In genomic region chr1:19103316-19103715, GRCm38 (mm10) we compare ENCODE assay signal across 30 mouse cellular contexts. TPM values are rescaled to one million over a fixed set of nuclear protein-coding genes. Genes with fewer than 3 reads are reported as not detected.
DNase-seq lines count a peak whose midpoint lies in the region; ATAC-seq and TF ChIP-seq lines count a peak whose summit lies in the region.
"Had no signal": no experiment of that assay in that cellular context is flagged by ENCODE, and none has a peak within 500 bp of the region (broad histone marks: within the 10 kb centered on the region; RNA-seq: fewer than 3 reads in every experiment).

No protein-coding gene starts in this region.

- no peak for ATAC-seq in forebrain, embryonic 15.5 days (replicated peaks)
- ATAC-seq in forebrain, embryonic 11.5 days (replicated peaks; ENCODE audit: low FRiP score): no peak
- ATAC-seq in forebrain, postnatal 0 days: no peak
- ATAC-seq in midbrain, embryonic 14.5 days (ENCODE audit: low FRiP score, low TSS enrichment): no peak
- ATAC-seq: hindbrain, embryonic 16.5 days; liver, embryonic 12.5 days; liver, postnatal 0 days; lung, postnatal 0 days had no signal

- H3K36me3 ChIP-seq in forebrain, embryonic 15.5 days: no peaks in the 10 kb centered on the region
- no peaks in the 10 kb centered on the region for H3K36me3 ChIP-seq in forebrain, embryonic 11.5 days (ENCODE audit: control insufficient read depth, insufficient read depth, low read length)
- no peaks in the 10 kb centered on the region for H3K36me3 ChIP-seq in forebrain, postnatal 0 days (ENCODE audit: insufficient read depth)
- H3K36me3 ChIP-seq in midbrain, embryonic 14.5 days (ENCODE audit: control insufficient read depth, insufficient read depth, low read length): no peaks in the 10 kb centered on the region
- H3K36me3 ChIP-seq: liver, embryonic 12.5 days had no signal

- peaks cover 93% of the 10 kb centered on the region for H3K27me3 ChIP-seq in forebrain, embryonic 15.5 days
- H3K27me3 ChIP-seq in forebrain, embryonic 11.5 days (ENCODE audit: control insufficient read depth, insufficient read depth, low read length): peaks cover 92% of the 10 kb centered on the region
- H3K27me3 ChIP-seq in forebrain, postnatal 0 days (ENCODE audit: insufficient read depth, low read length): peaks cover 88% of the 10 kb centered on the region
- H3K27me3 ChIP-seq in midbrain, embryonic 14.5 days (ENCODE audit: control insufficient read depth, insufficient read depth, low read length): peaks cover 86% of the 10 kb centered on the region

- 0 out of 2 replicates have a peak overlapping the region, but pooled peaks have one; percentile 22 for H3K4me3 ChIP-seq in forebrain, embryonic 15.5 days
- no peak overlapping the region for H3K4me3 ChIP-seq in forebrain, embryonic 11.5 days (ENCODE audit: low read depth, low read length)
- 0 out of 2 replicates have a peak overlapping the region, but pooled peaks have one; percentile 13 for H3K4me3 ChIP-seq in forebrain, postnatal 0 days (ENCODE audit: low read depth, low read length)
- peak overlapping the region; percentile 39 for H3K4me3 ChIP-seq in midbrain, embryonic 14.5 days (replicated peaks; ENCODE audit: low read depth, low read length)
- H3K4me3 ChIP-seq: liver, embryonic 12.5 days; megakaryocyte, embryonic 14.5 days had no signal

- TF ChIP-seq CTCF in forebrain, postnatal 0 days (IDR thresholded peaks at IDR 0.05; ENCODE audit: low read depth): no peak

- H3K9me3 ChIP-seq in forebrain, embryonic 15.5 days: no peaks in the 10 kb centered on the region
- H3K9me3 ChIP-seq in forebrain, embryonic 11.5 days (ENCODE audit: control insufficient read depth, low read length): no peaks in the 10 kb centered on the region
- H3K9me3 ChIP-seq in forebrain, postnatal 0 days (ENCODE audit: low read length): no peaks in the 10 kb centered on the region
- no peaks in the 10 kb centered on the region for H3K9me3 ChIP-seq in midbrain, embryonic 14.5 days (ENCODE audit: control insufficient read depth, low read length)
- H3K9me3 ChIP-seq: liver, embryonic 12.5 days; megakaryocyte, embryonic 14.5 days had no signal

- H3K27ac ChIP-seq in forebrain, embryonic 15.5 days (replicated peaks): no peak overlapping the region
- no peak overlapping the region for H3K27ac ChIP-seq in forebrain, embryonic 11.5 days (ENCODE audit: low read depth, low read length)
- H3K27ac ChIP-seq in forebrain, postnatal 0 days (ENCODE audit: low read depth, low read length): no peak overlapping the region
- peak overlapping the region; percentile 91 for H3K27ac ChIP-seq in midbrain, embryonic 14.5 days (replicated peaks; ENCODE audit: low read depth, low read length)
- H3K27ac ChIP-seq: liver, embryonic 12.5 days had no signal

- H3K4me1 ChIP-seq in forebrain, embryonic 15.5 days: no peaks in the 10 kb centered on the region
- no peaks in the 10 kb centered on the region for H3K4me1 ChIP-seq in forebrain, embryonic 11.5 days (replicated peaks; ENCODE audit: control insufficient read depth, insufficient read depth, low read length)
- no peaks in the 10 kb centered on the region for H3K4me1 ChIP-seq in forebrain, postnatal 0 days (ENCODE audit: insufficient read depth)
- no peaks in the 10 kb centered on the region for H3K4me1 ChIP-seq in midbrain, embryonic 14.5 days (ENCODE audit: control insufficient read depth, insufficient read depth, low read length)
- H3K4me1 ChIP-seq: liver, embryonic 12.5 days; megakaryocyte, embryonic 14.5 days had no signal

- no peak for DNase-seq in forebrain, embryonic 11.5 days (ENCODE audit: low spot score)
- no peak for DNase-seq in forebrain, postnatal 0 days
- peak; percentile 51 for DNase-seq in midbrain, embryonic 14.5 days
- no peak for DNase-seq in embryo, embryonic 11 days
- DNase-seq in cerebellum, postnatal 36 days: no peak
- DNase-seq in frontal cortex, postnatal 14 days (ENCODE audit: low spot score in 2 of 2): no peak
- DNase-seq: adrenal gland, postnatal 14 days; cerebellum, adult 11-12 months; heart, postnatal 14 days; kidney, adult 18-20 months; kidney, postnatal 36 days; liver, postnatal 0 days; lung, postnatal 4 days; thymus, adult 2 months; thymus, postnatal 36 days had no signal

- H3K4me2 ChIP-seq in forebrain, embryonic 15.5 days (replicated peaks): no peak overlapping the region
- no peak overlapping the region for H3K4me2 ChIP-seq in forebrain, embryonic 11.5 days (ENCODE audit: low read depth, low read length, severe bottlenecking)
- H3K4me2 ChIP-seq in forebrain, postnatal 0 days (ENCODE audit: low read depth): 0 out of 2 replicates have a peak overlapping the region, but pooled peaks have one; percentile 19
- peak overlapping the region; percentile 53 for H3K4me2 ChIP-seq in midbrain, embryonic 14.5 days (ENCODE audit: low read length)
- H3K4me2 ChIP-seq: liver, embryonic 12.5 days had no signal

- H3K9ac ChIP-seq in forebrain, embryonic 15.5 days (replicated peaks): no peak overlapping the region
- no peak overlapping the region for H3K9ac ChIP-seq in forebrain, embryonic 11.5 days (ENCODE audit: low read length)
- H3K9ac ChIP-seq in forebrain, postnatal 0 days: no peak overlapping the region
- peak overlapping the region; percentile 61 for H3K9ac ChIP-seq in midbrain, embryonic 14.5 days (replicated peaks; ENCODE audit: low read length)
- H3K9ac ChIP-seq: liver, embryonic 12.5 days; liver, postnatal 0 days had no signal

- WGBS in forebrain, embryonic 15.5 days: 0% methylated on average over 21 of the region's 21 CpGs
- under 1% methylated on average over 21 of the region's 21 CpGs for WGBS in forebrain, embryonic 11.5 days
- 1% methylated on average over 21 of the region's 21 CpGs for WGBS in forebrain, postnatal 0 days
- WGBS in midbrain, embryonic 14.5 days: 0% methylated on average over 21 of the region's 21 CpGs

RNA-seq across cellular contexts. Expression of gene Tfap2d, which starts 0.5 kb away (rescaled TPM):
- polyA plus RNA-seq in forebrain, embryonic 15.5 days (2015; fragmentation: Nextera tagmentation; extraction: Ambion mirVana): 14.7 and 16.7 TPM in 2 replicates
- 0.49 and 0.79 TPM in 2 replicates for polyA plus RNA-seq in forebrain, embryonic 11.5 days (2014; fragmentation: Nextera tagmentation; extraction: Ambion mirVana)
- 8.2 and 9.4 TPM in 2 replicates for total RNA-seq in forebrain, postnatal 0 days (2014; rRNA removed)
- 6.5 and 7.1 TPM in 2 replicates for polyA plus RNA-seq in forebrain, postnatal 0 days (2015; fragmentation: Nextera tagmentation; extraction: Ambion mirVana)
- polyA plus RNA-seq in midbrain, embryonic 14.5 days (2014; fragmentation: Nextera tagmentation; extraction: Ambion mirVana): 73.8 and 75.5 TPM in 2 replicates
- total RNA-seq: adrenal gland, postnatal 14 days; gastrocnemius, postnatal 10 days; heart, postnatal 14 days; layer of hippocampus, adult 8-10 months; layer of hippocampus, postnatal 25 days; neutrophil, adult 5-6 weeks had no signal
- polyA plus RNA-seq: gonadal fat pad, adult 2 months; heart, embryonic 14.5 days; intestine, embryonic 14.5 days; kidney, embryonic 16.5 days; limb, embryonic 14.5 days; liver, embryonic 12.5 days; liver, postnatal 0 days; lung, postnatal 0 days; neural tube, embryonic 11.5 days; thymus, adult 2 months had no signal

Comparison
In these comparisons a context has a peak if more than half of its experiments do, and no peak if none do; other contexts are left out.
1. H3K4me2 ChIP-seq: peak in forebrain, postnatal 0 days (single experiment) and midbrain, embryonic 14.5 days (single experiment); none in forebrain, embryonic 15.5 days (single experiment) and forebrain, embryonic 11.5 days (single experiment).